Mouse (Mus musculus) kidney, adult 2 months (tissue): ENCODE results near the gene Plekha6. TPM values are rescaled to one million over a fixed set of nuclear protein-coding genes. Genes with fewer than 3 reads are reported as not detected.

Experiments
- DNase-seq: peaks from one replicate; pipeline ENCODE4 v3.0.0; 2021
- H3K27ac ChIP-seq: fragments of 200-500 bp; 2 replicates; pipeline ENCODE4 v1.5.1; 2012; ENCODE audit warnings: low read depth, low read length, control low read depth, inconsistent platforms; ENCODE audit not compliant: insufficient read depth
- H3K27me3 ChIP-seq: fragments of 200-500 bp; replicated peaks from 2 replicates; pipeline ENCODE4 v1.6.1; 2012; ENCODE audit warnings: mild to moderate bottlenecking, moderate library complexity, low read length, inconsistent platforms; ENCODE audit not compliant: control insufficient read depth, insufficient read depth
- H3K36me3 ChIP-seq: fragments of 200-500 bp; 2 replicates; pipeline ENCODE4 v1.6.1; 2012; ENCODE audit warnings: mild to moderate bottlenecking, moderate library complexity, low read length, inconsistent platforms; ENCODE audit not compliant: control insufficient read depth, insufficient read depth
- H3K4me1 ChIP-seq: fragments of 200-500 bp; 2 replicates; pipeline ENCODE4 v1.6.1; 2011; ENCODE audit warnings: low read length; ENCODE audit not compliant: control insufficient read depth, insufficient read depth
- H3K4me3 ChIP-seq: fragments of 200-500 bp; 2 replicates; pipeline ENCODE4 v1.5.1; 2011; ENCODE audit warnings: mild to moderate bottlenecking, low read depth, low read length, control low read depth; ENCODE audit not compliant: insufficient read depth
- CTCF ChIP-seq: fragments of 200-500 bp; conservative IDR thresholded peaks from 2 replicates; pipeline ENCODE4 v1.5.1; 2011; ENCODE audit warnings: low read depth, mild to moderate bottlenecking, control low read depth, low read length, moderate library complexity, mixed read lengths; ENCODE audit not compliant: insufficient read depth, insufficient read length
- POLR2A ChIP-seq: fragments of 200-500 bp; IDR thresholded peaks from one replicate; pipeline ENCODE4 v1.6.1; 2011; ENCODE audit warnings: low read depth, low read length, control low read depth
- WGBS: fragments of 180-500 bp; shearing (Covaris S2); methylation state at CpG from one replicate; pipeline ENCODE4 v1.1.7; 2018; 5-methylcytosine and 5-hydroxymethylcytosine counted together
- polyA plus RNA-seq: library from polyadenylated mRNA; depleted of rRNA; stranded (reverse); fragments of >200 nt; gene quantifications from 2 replicates; pipeline ENCODE4 v1.2.3, GENCODE M21; 2012

The Plekha6 gene
- polyA plus RNA-seq, 1 experiment: 91.4 TPM

DNA sequence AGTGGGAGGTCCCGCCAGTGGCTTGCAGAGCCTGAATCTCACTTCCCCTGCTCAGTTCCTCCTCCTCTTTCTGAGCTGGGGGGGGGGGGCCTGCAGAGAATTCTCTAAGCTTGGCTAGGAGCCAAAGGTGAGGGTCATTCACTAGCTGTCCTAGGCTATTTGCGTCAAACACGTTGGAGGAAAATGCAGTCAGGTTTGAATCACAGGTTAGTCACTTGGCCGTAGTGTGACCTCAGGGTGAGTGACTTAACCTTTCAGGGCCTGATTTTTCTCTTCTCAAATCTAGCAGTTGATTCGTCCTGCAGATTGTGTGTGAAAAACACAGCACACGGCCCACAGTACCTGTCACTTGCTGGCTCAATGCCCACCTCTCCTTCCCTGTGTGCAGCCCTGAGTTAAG is 106.3 kb downstream of the Plekha6 start:
- H3K4me1 ChIP-seq: peaks cover 23% of the 10 kb centered on the region
- WGBS: 32% methylated on average over 6 of the region's 6 CpGs
- DNase-seq: no peak
- no peak for TF ChIP-seq CTCF
- TF ChIP-seq POLR2A: no peak
- no peak overlapping the region for H3K27ac ChIP-seq
- H3K4me3 ChIP-seq: no peak overlapping the region
- no peaks in the 10 kb centered on the region for H3K27me3 ChIP-seq
- peaks cover 9% of the 10 kb centered on the region for H3K36me3 ChIP-seq

DNA sequence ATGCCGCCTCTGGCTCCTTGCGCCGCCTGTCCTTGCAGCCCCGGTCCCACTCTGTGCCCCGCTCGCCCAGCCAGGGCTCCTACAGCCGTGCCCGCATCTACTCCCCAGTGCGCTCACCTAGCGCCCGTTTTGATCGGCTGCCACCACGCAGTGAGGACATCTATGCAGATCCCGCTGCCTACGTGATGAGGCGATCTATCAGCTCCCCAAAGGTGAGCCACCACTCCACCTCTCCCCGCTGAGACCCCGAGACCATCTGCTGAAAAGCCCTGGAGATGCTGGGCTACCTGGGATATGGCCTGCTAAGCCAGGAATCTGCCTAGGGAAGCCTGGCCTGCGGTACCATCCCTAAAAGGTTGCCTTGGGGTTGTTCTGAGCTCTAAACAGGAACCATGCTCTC is 110.2 kb downstream of the Plekha6 start:
- no peak overlapping the region for H3K27ac ChIP-seq
- peaks cover 4% of the 10 kb centered on the region for H3K4me1 ChIP-seq
- 94% methylated on average over 19 of the region's 19 CpGs for WGBS
- peaks cover 9% of the 10 kb centered on the region for H3K36me3 ChIP-seq
- no peak overlapping the region for H3K4me3 ChIP-seq
- TF ChIP-seq CTCF (no peak), POLR2A (no peak)
- DNase-seq: no peak
- no peaks in the 10 kb centered on the region for H3K27me3 ChIP-seq

DNA sequence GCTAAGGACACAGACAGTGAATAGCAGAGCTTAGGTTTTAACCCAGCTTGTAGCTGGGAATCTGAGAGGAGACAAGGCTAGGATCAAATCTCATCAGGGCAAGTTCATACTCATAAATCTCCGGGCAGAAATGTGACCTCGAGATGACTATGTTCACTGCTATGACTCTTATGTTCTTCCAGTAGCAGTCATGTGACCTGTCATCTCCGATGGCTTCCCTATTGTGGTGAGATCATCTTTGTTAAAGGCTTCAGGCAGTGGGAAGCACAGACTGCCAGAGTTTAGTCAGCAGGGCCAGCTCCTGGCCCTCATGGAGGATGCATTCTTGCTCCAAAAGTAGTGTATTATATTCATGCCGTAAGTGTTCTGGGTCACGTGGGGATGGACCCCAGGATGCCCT is 113.0 kb downstream of the Plekha6 start:
- Histone ChIP-seq H3K27ac (no peak overlapping the region), H3K36me3 (peaks cover 5% of the 10 kb centered on the region), H3K4me1 (peaks cover 4% of the 10 kb centered on the region), H3K27me3 (no peaks in the 10 kb centered on the region), H3K4me3 (no peak overlapping the region)
- no peak for DNase-seq
- TF ChIP-seq CTCF (no peak), POLR2A (no peak)
- WGBS: 41% methylated on average over 5 of the region's 5 CpGs

GRCm38 (mm10) chr1:133278539-133278938 is 114.5 kb downstream of the Plekha6 start:
- Histone ChIP-seq H3K36me3 (peaks cover 4% of the 10 kb centered on the region; the same call in 1 of the 2 replicates), H3K4me1 (peaks cover 4% of the 10 kb centered on the region), H3K4me3 (no peak overlapping the region), H3K27ac (no peak overlapping the region), H3K27me3 (no peaks in the 10 kb centered on the region)
- no peak for TF ChIP-seq CTCF
- TF ChIP-seq POLR2A: no peak
- 52% methylated on average over 6 of the region's 6 CpGs for WGBS
- no peak for DNase-seq

GRCm38 (mm10) chr1:133278946-133279631 is 115.1 kb downstream of the Plekha6 start:
- H3K27ac ChIP-seq: no peak overlapping the region
- no peak for TF ChIP-seq POLR2A
- no peak for TF ChIP-seq CTCF
- WGBS: 65% methylated on average over 15 of the region's 15 CpGs
- peaks cover 4% of the 10 kb centered on the region for H3K4me1 ChIP-seq
- peaks cover under 1% of the 10 kb centered on the region; the same call in 1 of the 2 replicates for H3K36me3 ChIP-seq
- DNase-seq: no peak
- H3K4me3 ChIP-seq: no peak overlapping the region
- H3K27me3 ChIP-seq: no peaks in the 10 kb centered on the region

GRCm38 (mm10) chr1:133279632-133280093 is 115.7 kb downstream of the Plekha6 start:
- H3K4me1 ChIP-seq: peaks cover 4% of the 10 kb centered on the region
- H3K27ac ChIP-seq: no peak overlapping the region
- 59% methylated on average over 11 of the region's 11 CpGs for WGBS
- no peaks in the 10 kb centered on the region for H3K27me3 ChIP-seq
- TF ChIP-seq CTCF (no peak), POLR2A (no peak)
- no peak overlapping the region for H3K4me3 ChIP-seq
- DNase-seq: no peak
- H3K36me3 ChIP-seq: no peaks in the 10 kb centered on the region; the same call in 1 of the 2 replicates

- Histone ChIP-seq H3K36me3 (peaks cover 3% of the 10 kb centered on the region; the same call in 1 of the 2 replicates), H3K27ac (no peak overlapping the region), H3K4me3 (no peak overlapping the region), H3K4me1 (peaks cover 11% of the 10 kb centered on the region), H3K27me3 (no peaks in the 10 kb centered on the region)
- WGBS: 87% methylated on average over 2 of the region's 2 CpGs
- no peak for DNase-seq
- TF ChIP-seq POLR2A: no peak
- no peak for TF ChIP-seq CTCF
These were observed 116.5 kb downstream of the Plekha6 start for GRCm38 (mm10) chr1:133280537-133280936.
